Mouse (Mus musculus): ENCODE results near the gene Fam205a2. TPM values are rescaled to one million over a fixed set of nuclear protein-coding genes. Genes with fewer than 3 reads are reported as not detected.
"Not testable (repeated sequence)": the region's sequence is repeated elsewhere in the genome, so short reads cannot be mapped to it uniquely, and the experiment has no call there.

Gene Fam205a2
- polyA plus RNA-seq (2012; rRNA removed) (0.09 TPM in 1 of 2 replicates, not detected in the other), polyA plus RNA-seq (2014; fragmentation: Nextera tagmentation; extraction: Ambion mirVana) (not detected in 2 replicates)

GRCm38 (mm10) chr4:42528075-42528474 is at the start of gene Fam205a2:
TSS of gene Fam205a2 (minus strand) at chr4:42528175.
- not testable (repeated sequence) for ATAC-seq (ENCODE audit: low FRiP score, low read depth); H3K9me3 ChIP-seq (ENCODE audit: control insufficient read depth, low read length); H3K4me2 ChIP-seq (replicated peaks; ENCODE audit: low read depth, low read length, severe bottlenecking); DNase-seq (ENCODE audit: low spot score); H3K27me3 ChIP-seq (ENCODE audit: control insufficient read depth, insufficient read depth, low read length); H3K36me3 ChIP-seq (ENCODE audit: control insufficient read depth, insufficient read depth, low read length); H3K4me3 ChIP-seq (replicated peaks; ENCODE audit: low read length); H3K9ac ChIP-seq (ENCODE audit: low read depth, low read length, severe bottlenecking); H3K27ac ChIP-seq (replicated peaks; ENCODE audit: low read depth, low read length); H3K4me1 ChIP-seq (ENCODE audit: control insufficient read depth, insufficient read depth, low read length)
- WGBS: no CpG with 5 or more reads among the region's 1 CpGs

Other genes starting within 250 kb of the Fam205a2 start
- gene Gm21953, start 233.9 kb downstream of the Fam205a2 start, polyA plus RNA-seq (2012; rRNA removed): not detected in 2 replicates
- not detected in 2 replicates for gene Gm21953, start 233.9 kb downstream of the Fam205a2 start, polyA plus RNA-seq (2014; fragmentation: Nextera tagmentation; extraction: Ambion mirVana)
- 0.09 TPM in 1 of 2 replicates, not detected in the other for gene Fam205a3, start 209.8 kb downstream of the Fam205a2 start, polyA plus RNA-seq (2012; rRNA removed)
- gene Fam205a3, start 209.8 kb downstream of the Fam205a2 start, polyA plus RNA-seq (2014; fragmentation: Nextera tagmentation; extraction: Ambion mirVana): not detected in 2 replicates
- gene Gm21586, start 88.8 kb downstream of the Fam205a2 start, polyA plus RNA-seq (2012; rRNA removed): not detected in 2 replicates
- not detected in 2 replicates for gene Gm21586, start 88.8 kb downstream of the Fam205a2 start, polyA plus RNA-seq (2014; fragmentation: Nextera tagmentation; extraction: Ambion mirVana)
- 0.35 and 0.43 TPM in 2 replicates for gene Gm2163, start 61.4 kb downstream of the Fam205a2 start, polyA plus RNA-seq (2012; rRNA removed)
- 0.15 and 0.18 TPM in 2 replicates for gene Gm2163, start 61.4 kb downstream of the Fam205a2 start, polyA plus RNA-seq (2014; fragmentation: Nextera tagmentation; extraction: Ambion mirVana)
- gene Gm10591, start 84.0 kb upstream of the Fam205a2 start, polyA plus RNA-seq (2012; rRNA removed): 0.57 TPM in 1 of 2 replicates, not detected in the other
- 1.4 TPM in 1 of 2 replicates, not detected in the other for gene Gm10591, start 84.0 kb upstream of the Fam205a2 start, polyA plus RNA-seq (2014; fragmentation: Nextera tagmentation; extraction: Ambion mirVana)
- 0.16 and 0.36 TPM in 2 replicates for gene Gm2564, start 101.5 kb upstream of the Fam205a2 start, polyA plus RNA-seq (2012; rRNA removed)
- 0.37 TPM in 1 of 2 replicates, not detected in the other for gene Gm2564, start 101.5 kb upstream of the Fam205a2 start, polyA plus RNA-seq (2014; fragmentation: Nextera tagmentation; extraction: Ambion mirVana)
- gene Ccl27b, start 127.1 kb upstream of the Fam205a2 start, polyA plus RNA-seq (2012; rRNA removed): 0.59 TPM in 1 of 2 replicates, not detected in the other
- not detected in 2 replicates for gene Ccl27b, start 127.1 kb upstream of the Fam205a2 start, polyA plus RNA-seq (2014; fragmentation: Nextera tagmentation; extraction: Ambion mirVana)
- 0.10 and 0.23 TPM in 2 replicates for gene Il11ra2, start 133.7 kb upstream of the Fam205a2 start, polyA plus RNA-seq (2012; rRNA removed)
- gene Il11ra2, start 133.7 kb upstream of the Fam205a2 start, polyA plus RNA-seq (2014; fragmentation: Nextera tagmentation; extraction: Ambion mirVana): 0.19 TPM in 1 of 2 replicates, not detected in the other
- 0.11 and 0.14 TPM in 2 replicates for gene 4930578G10Rik, start 207.4 kb upstream of the Fam205a2 start, polyA plus RNA-seq (2012; rRNA removed)
- gene 4930578G10Rik, start 207.4 kb upstream of the Fam205a2 start, polyA plus RNA-seq (2014; fragmentation: Nextera tagmentation; extraction: Ambion mirVana): 0.33 TPM in 1 of 2 replicates, not detected in the other
- gene Ccl19, start 228.4 kb upstream of the Fam205a2 start, polyA plus RNA-seq (2012; rRNA removed): not detected in 2 replicates
- not detected in 2 replicates for gene Ccl19, start 228.4 kb upstream of the Fam205a2 start, polyA plus RNA-seq (2014; fragmentation: Nextera tagmentation; extraction: Ambion mirVana)
- gene Ccl21a, start 245.8 kb upstream of the Fam205a2 start, polyA plus RNA-seq (2012; rRNA removed): 28.7 and 29.5 TPM in 2 replicates
- gene Ccl21a, start 245.8 kb upstream of the Fam205a2 start, polyA plus RNA-seq (2014; fragmentation: Nextera tagmentation; extraction: Ambion mirVana): 60.6 and 72.6 TPM in 2 replicates